Mouse (Mus musculus) intestine, embryonic 15.5 days (tissue): Measurements from ENCODE around the gene Wnt10a. TPM values are rescaled to one million over a fixed set of nuclear protein-coding genes. Genes with fewer than 3 reads are reported as not detected.
"Not testable (repeated sequence)": the region's sequence is repeated elsewhere in the genome, so short reads cannot be mapped to it uniquely, and the experiment has no call there.

ENCODE experiments used
- ATAC-seq: fragments of 200-750 bp; cut with Nextera tagmentation; 2 replicates; pipeline ENCODE4 v1.8.0; 2017; ENCODE audit warnings: moderate TSS enrichment, moderate library complexity
- H3K27ac ChIP-seq: fragments of 300-500 bp; sonication (generic); 2 replicates; pipeline ENCODE4 v1.5.1; 2015; ENCODE audit warnings: mild to moderate bottlenecking, inconsistent platforms
- H3K27me3 ChIP-seq: fragments of 300-500 bp; sonication (generic); replicated peaks from 2 replicates; pipeline ENCODE4 v1.6.1; 2015; ENCODE audit warnings: inconsistent platforms
- H3K36me3 ChIP-seq: fragments of 300-500 bp; sonication (generic); 2 replicates; pipeline ENCODE4 v1.6.1; 2015; ENCODE audit warnings: inconsistent platforms
- H3K4me1 ChIP-seq: fragments of 300-500 bp; sonication (generic); replicated peaks from 2 replicates; pipeline ENCODE4 v1.6.1; 2015; ENCODE audit warnings: inconsistent platforms
- H3K4me2 ChIP-seq: fragments of 300-500 bp; sonication (generic); replicated peaks from 2 replicates; pipeline ENCODE4 v1.6.1; 2015; ENCODE audit warnings: mild to moderate bottlenecking, inconsistent platforms
- H3K4me3 ChIP-seq: fragments of 300-500 bp; sonication (generic); replicated peaks from 2 replicates; pipeline ENCODE4 v1.5.1; 2015; ENCODE audit warnings: inconsistent platforms
- H3K9ac ChIP-seq: fragments of 300-500 bp; sonication (generic); 2 replicates; pipeline ENCODE4 v1.6.1; 2015; ENCODE audit warnings: inconsistent platforms
- H3K9me3 ChIP-seq: fragments of 300-500 bp; sonication (generic); 2 replicates; pipeline ENCODE4 v1.6.1; 2016; ENCODE audit warnings: inconsistent platforms
- WGBS: fragments of 180-500 bp; shearing (Covaris S2); methylation state at CpG from one replicate; pipeline ENCODE4 v1.1.7; 2015; 5-methylcytosine and 5-hydroxymethylcytosine counted together
- polyA plus RNA-seq: library from polyadenylated mRNA; unstranded; fragments of >200 nt; fragmentation: Nextera tagmentation; extraction: Ambion mirVana; gene quantifications from 2 replicates; pipeline ENCODE4 v1.2.1, GENCODE M21; 2015

Gene Wnt10a
- polyA plus RNA-seq, 1 experiment from 2014 or later, result 0.16 TPM

- WGBS, result under 1% methylated on average over 38 of the region's 38 CpGs
- peak overlapping the region; percentile 11 for H3K4me3 ChIP-seq
- H3K36me3 ChIP-seq, result no peaks in the 10 kb centered on the region
- H3K9me3 ChIP-seq, result no peaks in the 10 kb centered on the region
- H3K27me3 ChIP-seq, result peaks cover 82% of the 10 kb centered on the region
- no peak for ATAC-seq
- H3K4me1 ChIP-seq, result peaks cover 33% of the 10 kb centered on the region
- no peak overlapping the region for H3K9ac ChIP-seq
- no peak overlapping the region for H3K27ac ChIP-seq
- peak overlapping the region; percentile 45 for H3K4me2 ChIP-seq
Measured at GRCm38 (mm10) chr1:74806360-74807311, 15.3 kb downstream of the Wnt10a start.

DNA sequence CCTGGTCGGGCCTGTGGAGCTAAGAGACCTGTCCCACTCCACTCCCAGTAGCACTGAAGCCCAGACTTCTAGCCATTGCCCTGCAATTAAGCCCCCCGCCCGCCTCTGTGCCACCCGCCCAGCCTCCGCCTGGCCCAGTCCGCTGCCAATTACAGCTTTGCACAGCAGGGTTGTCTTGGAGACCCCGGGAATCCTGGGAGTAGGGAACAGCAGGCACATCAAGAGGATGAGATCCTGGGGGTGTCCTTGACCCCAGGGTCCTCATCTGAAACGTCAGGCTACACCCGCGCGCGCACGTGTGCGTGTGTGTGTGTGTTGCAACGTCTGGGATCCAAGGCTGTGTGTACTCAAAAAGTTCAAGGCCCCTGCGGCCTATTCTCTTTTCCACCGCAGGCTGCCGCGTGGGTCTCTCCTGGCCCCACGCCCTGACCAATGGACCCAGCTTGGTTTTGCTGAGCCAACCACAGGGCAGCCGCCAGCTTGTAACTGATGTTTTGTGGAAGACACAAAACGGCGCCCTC is 16.3 kb downstream of the Wnt10a start:
- peaks cover 76% of the 10 kb centered on the region for H3K27me3 ChIP-seq
- 8% methylated on average over 23 of the region's 23 CpGs for WGBS
- H3K9ac ChIP-seq, result no peak overlapping the region
- no peaks in the 10 kb centered on the region for H3K9me3 ChIP-seq
- peaks cover 32% of the 10 kb centered on the region for H3K4me1 ChIP-seq
- H3K4me2 ChIP-seq, result peak overlapping the region; percentile 52; the same call in 1 of the 2 replicates
- H3K4me3 ChIP-seq, result no peak overlapping the region; the same call in 1 of the 2 replicates
- no peak overlapping the region for H3K27ac ChIP-seq
- peak; percentile 16; the same call in 1 of the 2 replicates for ATAC-seq
- H3K36me3 ChIP-seq, result no peaks in the 10 kb centered on the region

- Histone ChIP-seq H3K4me3 (no peak overlapping the region; the same call in 1 of the 2 replicates), H3K36me3 (no peaks in the 10 kb centered on the region), H3K27me3 (peaks cover 71% of the 10 kb centered on the region), H3K4me1 (peaks cover 28% of the 10 kb centered on the region), H3K9me3 (no peaks in the 10 kb centered on the region), H3K4me2 (peak overlapping the region; percentile 52), H3K9ac (no peak overlapping the region), H3K27ac (no peak overlapping the region)
- ATAC-seq, result peak; percentile 88
- WGBS, result under 1% methylated on average over 16 of the region's 16 CpGs
Measured at GRCm38 (mm10) chr1:74808078-74808477, 16.8 kb downstream of the Wnt10a start.

- Histone ChIP-seq H3K4me3 (no peak overlapping the region), H3K27me3 (peaks cover 62% of the 10 kb centered on the region), H3K27ac (no peak overlapping the region), H3K9ac (no peak overlapping the region), H3K9me3 (no peaks in the 10 kb centered on the region), H3K4me2 (no peak overlapping the region), H3K36me3 (no peaks in the 10 kb centered on the region), H3K4me1 (peaks cover 20% of the 10 kb centered on the region)
- 55% methylated on average over 10 of the region's 10 CpGs for WGBS
- no peak for ATAC-seq
Measured at GRCm38 (mm10) chr1:74809007-74809406, 17.7 kb downstream of the Wnt10a start.

DNA sequence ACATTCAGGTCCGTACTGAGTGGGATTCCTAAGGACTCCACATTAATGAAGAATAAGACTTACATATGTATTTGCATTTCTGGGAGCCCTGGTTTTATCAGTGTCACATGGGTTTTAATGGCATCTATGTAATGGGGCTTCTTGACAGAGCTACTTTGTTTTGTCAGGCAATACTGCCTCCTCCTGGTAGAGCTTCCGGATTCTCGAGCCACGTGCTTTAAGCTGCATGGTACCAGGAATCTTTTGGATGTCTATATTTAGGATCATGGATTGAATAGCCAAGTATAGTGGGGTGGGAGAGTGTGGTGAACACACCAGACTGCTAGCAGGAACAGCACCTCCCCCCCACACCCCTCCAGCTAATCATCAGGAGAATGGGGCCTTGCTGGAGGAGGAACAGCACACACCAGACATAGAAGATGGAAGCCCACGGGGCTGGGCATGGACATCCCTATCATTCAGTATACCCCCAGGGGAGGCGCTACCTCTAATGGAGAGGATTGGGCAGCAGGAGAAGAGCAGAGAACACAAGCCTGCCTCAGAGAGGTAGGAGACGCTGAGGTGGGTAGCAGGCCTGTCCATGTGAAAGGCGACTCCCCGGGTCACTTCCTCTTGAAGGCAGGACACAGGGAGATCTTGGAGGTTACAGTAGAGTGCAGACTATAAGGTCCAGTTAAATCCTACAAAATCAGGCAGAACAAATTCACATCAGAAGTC is 23.8 kb downstream of the Wnt10a start:
- Histone ChIP-seq H3K27me3 (peaks cover 7% of the 10 kb centered on the region), H3K36me3 (no peaks in the 10 kb centered on the region), H3K4me3 (no peak overlapping the region), H3K9ac (no peak overlapping the region), H3K27ac (no peak overlapping the region), H3K9me3 (no peaks in the 10 kb centered on the region), H3K4me2 (no peak overlapping the region), H3K4me1 (0 out of 2 replicates have a peak, but pooled peaks cover 5% of the 10 kb centered on the region)
- WGBS, result 77% methylated on average over 9 of the region's 9 CpGs
- ATAC-seq, result no peak

- not testable (repeated sequence) for H3K4me2 ChIP-seq, H3K9me3 ChIP-seq, H3K4me3 ChIP-seq, H3K27me3 ChIP-seq, H3K4me1 ChIP-seq, H3K36me3 ChIP-seq, H3K27ac ChIP-seq, H3K9ac ChIP-seq, ATAC-seq
- WGBS, result 87% methylated on average over 6 of the region's 6 CpGs
Measured at GRCm38 (mm10) chr1:74815965-74816364, 24.6 kb downstream of the Wnt10a start.

GRCm38 (mm10) chr1:74816612-74817199 is 25.4 kb downstream of the Wnt10a start:
- Histone ChIP-seq H3K4me1 (0 out of 2 replicates have a peak, but pooled peaks cover 5% of the 10 kb centered on the region), H3K9me3 (no peaks in the 10 kb centered on the region), H3K36me3 (no peaks in the 10 kb centered on the region), H3K4me3 (peak overlapping the region; percentile 65), H3K27ac (peak overlapping the region; percentile 90), H3K27me3 (peaks cover 3% of the 10 kb centered on the region), H3K4me2 (peak overlapping the region; percentile 70), H3K9ac (peak overlapping the region; percentile 80)
- whole genome bisulfite sequencing, result 5% methylated on average over 38 of the region's 38 CpGs
- ATAC-seq, result peak; percentile 95

GRCm38 (mm10) chr1:74817219-74817618 is 25.9 kb downstream of the Wnt10a start:
- no peaks in the 10 kb centered on the region for H3K9me3 ChIP-seq
- H3K9ac ChIP-seq, result peak overlapping the region; percentile 80
- peak; percentile 69 for ATAC-seq
- WGBS, result 13% methylated on average over 14 of the region's 14 CpGs
- peak overlapping the region; percentile 90 for H3K27ac ChIP-seq
- H3K4me2 ChIP-seq, result peak overlapping the region; percentile 70
- H3K4me1 ChIP-seq, result 0 out of 2 replicates have a peak, but pooled peaks cover 5% of the 10 kb centered on the region
- no peaks in the 10 kb centered on the region for H3K36me3 ChIP-seq
- H3K4me3 ChIP-seq, result peak overlapping the region; percentile 65
- no peaks in the 10 kb centered on the region; the same call in 1 of the 2 replicates for H3K27me3 ChIP-seq

DNA sequence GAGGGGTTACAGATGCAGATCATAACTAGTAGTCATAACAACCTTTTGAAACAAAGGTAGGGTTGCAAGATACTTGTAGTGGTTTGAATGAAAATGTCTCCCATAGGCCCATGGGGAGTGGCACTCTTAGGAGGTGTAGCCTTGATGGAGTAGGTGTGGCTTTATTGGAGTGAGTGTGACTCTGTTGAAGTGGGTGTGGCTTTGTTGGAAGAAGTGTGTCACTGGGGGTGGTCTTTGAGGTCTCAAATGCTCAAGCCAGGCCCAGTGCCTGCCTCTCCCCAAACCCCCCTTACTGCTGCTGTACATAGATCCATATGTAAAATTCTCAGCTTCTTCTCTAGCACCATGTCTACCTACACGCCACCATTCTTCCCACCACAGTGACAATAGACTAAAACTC is 27.2 kb downstream of the Wnt10a start:
- no peak overlapping the region for H3K4me3 ChIP-seq
- H3K27me3 ChIP-seq, result no peaks in the 10 kb centered on the region; the same call in 1 of the 2 replicates
- no peak overlapping the region for H3K27ac ChIP-seq
- WGBS, result 100% methylated on average over 1 of the region's 1 CpGs
- H3K9ac ChIP-seq, result no peak overlapping the region
- no peak overlapping the region for H3K4me2 ChIP-seq
- H3K9me3 ChIP-seq, result no peaks in the 10 kb centered on the region
- H3K36me3 ChIP-seq, result no peaks in the 10 kb centered on the region
- H3K4me1 ChIP-seq, result 0 out of 2 replicates have a peak, but pooled peaks cover 5% of the 10 kb centered on the region
- ATAC-seq, result no peak

- not testable (repeated sequence) for H3K4me3 ChIP-seq, H3K27me3 ChIP-seq, H3K4me1 ChIP-seq, H3K27ac ChIP-seq, H3K9me3 ChIP-seq, H3K4me2 ChIP-seq, ATAC-seq, H3K36me3 ChIP-seq, H3K9ac ChIP-seq
- WGBS, result 97% methylated on average over 4 of the region's 4 CpGs
Measured at GRCm38 (mm10) chr1:74823598-74823997, 32.3 kb downstream of the Wnt10a start.

DNA sequence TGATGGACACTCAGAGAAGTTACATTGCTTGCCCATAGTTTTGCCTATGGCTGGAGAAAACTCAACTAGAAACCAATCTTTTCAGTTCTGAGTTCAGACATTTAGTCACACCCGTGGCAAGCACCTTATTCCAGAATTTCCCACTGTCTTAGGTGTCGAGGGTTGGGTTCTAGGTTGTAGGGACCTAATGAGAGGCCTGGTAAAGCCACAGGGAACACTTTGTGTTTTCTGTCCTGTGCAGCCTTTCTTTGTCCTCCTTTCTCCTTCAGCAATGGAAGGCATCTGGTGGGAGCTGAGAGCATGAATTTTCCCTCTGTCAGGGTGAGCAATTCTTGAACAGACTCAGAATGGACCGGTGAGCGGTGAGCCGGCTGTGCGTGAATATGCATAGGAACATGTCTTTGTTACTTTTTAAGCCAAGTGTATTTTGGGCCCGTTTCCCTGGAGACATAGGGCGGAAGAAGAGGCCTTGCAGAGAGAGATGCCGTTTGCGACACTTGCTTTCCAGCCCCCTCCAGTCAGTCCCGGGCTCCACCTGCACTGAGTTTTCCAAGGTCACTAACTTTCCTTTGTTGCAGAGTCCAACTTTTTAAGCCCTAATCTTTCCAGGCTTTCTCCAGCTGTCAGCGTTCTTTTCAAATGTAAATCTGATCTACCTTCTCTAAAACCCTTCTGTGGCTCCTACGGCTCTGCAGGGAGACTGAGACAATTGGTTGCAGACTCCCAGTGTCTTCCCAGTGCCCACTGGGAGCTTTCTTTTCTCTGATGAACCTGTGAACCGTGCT is 33.4 kb downstream of the Wnt10a start:
- Histone ChIP-seq H3K4me3 (no peak overlapping the region), H3K36me3 (no peaks in the 10 kb centered on the region), H3K9ac (no peak overlapping the region), H3K27me3 (no peaks in the 10 kb centered on the region), H3K4me1 (no peaks in the 10 kb centered on the region), H3K9me3 (no peaks in the 10 kb centered on the region), H3K4me2 (no peak overlapping the region), H3K27ac (no peak overlapping the region)
- no peak for ATAC-seq
- 37% methylated on average over 14 of the region's 14 CpGs for WGBS
